Mouse (Mus musculus): ENCODE data around the gene Pramef25.
"Not testable (repeated sequence)": the region's sequence is repeated elsewhere in the genome, so short reads cannot be mapped to it uniquely, and the experiment has no call there.

The Pramef25 gene

GRCm38 (mm10) chr4:143950916-143951315 is at the start of gene Pramef25:
Gene Pramef25 (minus strand): TSS chr4:143951016.
- DNase-seq (ENCODE audit: low read depth), result not testable (repeated sequence)

DNA sequence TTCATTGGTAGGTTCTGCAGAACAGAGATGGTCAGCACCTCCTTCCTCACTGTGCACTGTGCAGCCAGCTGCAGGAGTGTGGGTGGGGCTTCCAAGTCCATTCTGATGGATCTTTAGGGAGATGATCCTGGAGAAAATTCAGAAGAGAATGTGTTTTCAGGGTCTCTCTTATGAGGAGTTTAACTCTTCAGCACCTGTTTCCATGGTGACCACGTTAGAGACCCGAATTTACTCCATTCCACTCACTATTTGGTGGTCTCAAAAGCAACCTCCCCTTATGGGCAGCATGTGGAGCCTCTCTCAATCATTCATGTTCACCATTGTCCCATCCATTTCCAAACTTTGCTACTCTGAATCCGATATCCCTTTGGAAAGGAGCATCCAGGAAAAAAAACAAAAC is 43.5 kb upstream of the Pramef25 start, which contains the start of gene Pramef17:
Gene Pramef17, minus strand, starts transcription at position 101 of the 400 bp plus-strand sequence.
- not testable (repeated sequence) for DNase-seq (ENCODE audit: low read depth)

DNA sequence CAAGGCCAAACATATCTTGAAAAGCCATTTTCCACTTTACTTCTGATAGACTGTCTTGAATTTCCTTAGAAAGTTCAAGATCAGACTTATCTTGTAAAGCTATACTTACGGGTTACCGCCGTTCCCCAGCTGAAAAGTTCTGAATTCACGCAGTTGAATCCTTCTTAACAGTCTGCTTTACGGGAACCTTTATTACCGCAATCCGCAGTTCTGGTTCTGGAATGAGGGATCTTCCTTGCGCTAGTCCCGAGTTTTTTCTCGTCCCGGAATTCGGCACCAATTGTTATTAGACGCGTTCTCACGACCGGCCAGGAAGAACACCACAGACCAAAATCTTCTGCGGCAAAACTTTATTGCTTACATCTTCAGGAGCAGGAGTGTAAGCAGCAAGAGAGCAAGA is 37.3 kb upstream of the Pramef25 start:
- DNase-seq (ENCODE audit: low read depth), result not testable (repeated sequence)

GRCm38 (mm10) chr4:143987475-143987941 is 36.7 kb upstream of the Pramef25 start:
- DNase-seq (ENCODE audit: low read depth), result not testable (repeated sequence)

DNA sequence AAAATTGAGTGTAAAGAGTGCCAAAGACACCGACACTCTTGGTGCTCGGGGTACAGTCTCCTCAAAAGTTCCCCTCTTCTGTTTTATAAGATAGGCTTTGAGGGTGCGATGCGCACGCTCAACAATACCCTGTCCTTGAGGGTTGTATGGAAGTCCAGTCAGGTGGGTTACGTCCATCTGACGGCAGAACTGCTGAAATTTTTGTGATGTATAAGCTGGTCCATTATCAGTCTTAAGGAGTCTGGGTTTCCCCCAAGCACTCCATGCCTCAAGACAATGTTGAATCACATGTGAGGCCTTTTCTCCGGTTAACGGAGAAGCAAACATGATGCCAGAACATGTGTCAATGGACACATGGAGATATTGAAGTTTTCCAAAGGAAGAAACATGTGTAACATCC is 34.9 kb upstream of the Pramef25 start:
- DNase-seq (ENCODE audit: low read depth), result not testable (repeated sequence)

- DNase-seq (ENCODE audit: low read depth), result not testable (repeated sequence)
These were observed 34.3 kb upstream of the Pramef25 start for GRCm38 (mm10) chr4:143985165-143985564.

DNA sequence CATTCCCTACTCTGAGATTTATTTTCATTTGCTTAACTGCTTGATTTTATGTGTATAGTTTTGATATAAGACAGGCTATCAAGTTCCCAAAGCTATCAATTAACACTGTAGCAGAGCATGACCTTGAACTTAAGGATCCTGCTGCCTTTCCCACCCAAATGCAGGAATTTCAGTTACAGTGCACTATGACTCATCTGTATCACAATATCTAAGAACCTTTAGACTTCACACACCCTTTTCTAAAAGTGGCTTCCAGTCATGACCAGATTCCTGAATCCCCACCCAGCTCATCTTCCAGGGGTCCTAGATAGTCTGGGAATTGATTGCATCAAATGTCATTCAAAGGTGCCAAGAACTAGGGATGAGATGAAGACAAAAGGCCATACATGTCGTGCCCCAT is 32.6 kb upstream of the Pramef25 start:
- DNase-seq (ENCODE audit: low read depth), result not testable (repeated sequence)

DNA sequence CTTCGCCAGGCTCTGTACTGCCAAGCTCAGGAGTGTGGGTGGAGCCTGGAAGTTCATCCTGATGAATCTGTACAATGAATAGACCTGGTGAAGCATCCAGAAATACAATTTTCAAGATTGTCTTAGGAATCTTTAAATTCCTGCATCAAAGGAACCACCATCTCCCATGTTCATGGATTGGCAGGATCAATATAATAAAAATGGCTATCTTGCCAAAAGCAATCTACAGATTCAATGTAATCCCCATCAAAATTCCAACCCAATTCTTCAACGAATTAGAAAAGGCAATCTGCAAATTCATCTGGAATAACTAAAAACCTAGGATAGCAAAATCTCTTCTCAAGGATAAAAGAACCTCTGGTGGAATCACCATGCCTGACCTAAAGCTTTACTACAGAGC is 16.0 kb upstream of the Pramef25 start, which contains the start of gene Gm13101:
Gene Gm13101, minus strand, starts transcription at position 101 of the 400 bp plus-strand sequence.
- DNase-seq (ENCODE audit: low read depth), result not testable (repeated sequence)

GRCm38 (mm10) chr4:143900280-143900679 is 50.5 kb downstream of the Pramef25 start, which contains the start of gene Pramef6:
Gene Pramef6 (minus strand): TSS chr4:143900380.
- DNase-seq (ENCODE audit: low read depth), result not testable (repeated sequence)

All from induced T-regulatory cell, adult 2 months (primary cell).